Mouse (Mus musculus) ES-Bruce4 (cell line): ENCODE measurements at regions not wholly inside any gene's neighbourhood (a gene's known extent, or its start where the extent isn't known, plus 50 kb on each side); places are given as distances from the start of the nearest gene placed in this dataset.

Experiments used
- H3K27ac ChIP-seq: 2 replicates; pipeline ENCODE4 v1.5.1; 2012; ENCODE audit warnings: low read length, inconsistent platforms; ENCODE audit not compliant: insufficient read depth
- H3K27me3 ChIP-seq: 2 replicates; pipeline ENCODE4 v1.6.1; 2012; ENCODE audit warnings: mild to moderate bottlenecking, low read length, inconsistent platforms; ENCODE audit not compliant: control insufficient read depth, poor library complexity, insufficient read depth, severe bottlenecking
- H3K36me3 ChIP-seq: 2 replicates; pipeline ENCODE4 v1.6.1; 2012; ENCODE audit warnings: inconsistent platforms, mild to moderate bottlenecking, low read length, moderate library complexity; ENCODE audit not compliant: control insufficient read depth, poor library complexity, insufficient read depth, severe bottlenecking
- H3K4me1 ChIP-seq: one replicate; pipeline ENCODE4 v1.8.1; 2011; ENCODE audit warnings: low read length; ENCODE audit not compliant: control insufficient read depth, insufficient read depth
- H3K4me3 ChIP-seq: 2 replicates; pipeline ENCODE4 v1.5.1; 2011; ENCODE audit warnings: low read depth, mild to moderate bottlenecking, low read length
- H3K9ac ChIP-seq: 2 replicates; pipeline ENCODE4 v1.6.1; 2012; ENCODE audit warnings: low read depth, mild to moderate bottlenecking, inconsistent platforms; ENCODE audit not compliant: poor library complexity, severe bottlenecking
- H3K9me3 ChIP-seq: replicated peaks from 2 replicates; pipeline ENCODE4 v1.6.1; 2012; ENCODE audit warnings: mild to moderate bottlenecking, low read length, inconsistent platforms; ENCODE audit not compliant: control insufficient read depth, poor library complexity, insufficient read depth, severe bottlenecking
- CTCF ChIP-seq: IDR thresholded peaks from one replicate; pipeline ENCODE4 v1.8.1; 2011; ENCODE audit warnings: low read depth, low read length
- EP300 ChIP-seq: IDR thresholded peaks from 2 replicates; pipeline ENCODE4 v1.6.1; 2011; ENCODE audit warnings: low read depth, low read length; ENCODE audit not compliant: insufficient read depth
- POLR2A ChIP-seq: IDR thresholded peaks from one replicate; pipeline ENCODE4 v1.8.1; 2011; ENCODE audit warnings: low read length; ENCODE audit not compliant: insufficient read depth

DNA sequence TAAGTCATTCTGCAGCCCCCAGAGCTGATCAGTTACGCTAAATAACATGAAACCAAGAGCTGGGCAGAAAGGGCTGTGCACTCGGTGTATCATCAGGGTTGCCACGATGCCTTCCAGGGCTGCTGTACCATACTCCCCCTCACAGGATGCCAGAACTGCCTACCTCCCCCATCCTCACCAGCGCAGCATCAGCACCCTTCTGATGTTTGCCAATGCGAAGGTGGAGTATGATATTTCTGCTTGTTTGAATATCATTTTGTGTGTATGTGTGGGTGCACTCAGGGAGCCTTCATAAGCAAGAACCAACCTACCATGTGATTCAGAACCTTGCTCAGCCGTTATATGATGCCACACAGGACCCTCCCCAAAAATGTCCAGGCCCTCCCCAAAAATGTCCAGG lies 229.1 kb upstream of the Tle3 start:
- Histone ChIP-seq H3K4me3 (no peak overlapping the region), H3K9me3 (no peaks in the 10 kb centered on the region), H3K27ac (no peak overlapping the region), H3K36me3 (no peaks in the 10 kb centered on the region), H3K4me1 (no peaks in the 10 kb centered on the region), H3K27me3 (no peaks in the 10 kb centered on the region), H3K9ac (no peak overlapping the region)
- TF ChIP-seq EP300 (no peak), POLR2A (no peak), CTCF (no peak)

- no peak overlapping the region for H3K4me3 ChIP-seq
- no peak overlapping the region for H3K9ac ChIP-seq
- H3K9me3 ChIP-seq, result no peaks in the 10 kb centered on the region
- no peaks in the 10 kb centered on the region for H3K4me1 ChIP-seq
- no peaks in the 10 kb centered on the region for H3K36me3 ChIP-seq
- TF ChIP-seq POLR2A (no peak), EP300 (no peak), CTCF (no peak)
- H3K27me3 ChIP-seq, result no peaks in the 10 kb centered on the region
- no peak overlapping the region for H3K27ac ChIP-seq
These were observed 227.4 kb upstream of the Tle3 start for GRCm38 (mm10) chr9:61144685-61145318.

DNA sequence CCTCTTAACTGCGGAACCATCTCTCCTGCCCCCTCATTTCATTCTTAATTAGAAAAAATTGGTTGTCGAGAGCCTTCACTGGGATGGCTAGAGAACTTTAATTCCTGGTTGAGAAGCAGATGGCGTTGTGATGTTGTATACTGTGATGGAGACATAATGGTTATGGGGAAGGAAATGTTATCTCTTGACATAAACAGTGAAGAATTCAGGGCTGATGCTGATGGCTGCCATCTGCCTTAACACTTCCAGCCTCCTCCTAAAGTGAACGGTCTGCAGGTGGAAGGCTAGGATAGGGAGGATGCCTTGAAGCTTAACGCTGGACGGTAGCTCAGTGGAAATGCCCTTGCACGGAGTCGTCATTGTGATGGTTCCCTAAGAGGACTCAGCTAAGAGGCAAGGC lies 226.4 kb upstream of the Tle3 start:
- Histone ChIP-seq H3K9me3 (no peaks in the 10 kb centered on the region), H3K27me3 (no peaks in the 10 kb centered on the region), H3K27ac (no peak overlapping the region), H3K36me3 (no peaks in the 10 kb centered on the region), H3K9ac (no peak overlapping the region), H3K4me1 (no peaks in the 10 kb centered on the region), H3K4me3 (no peak overlapping the region)
- TF ChIP-seq EP300 (no peak), CTCF (no peak)

DNA sequence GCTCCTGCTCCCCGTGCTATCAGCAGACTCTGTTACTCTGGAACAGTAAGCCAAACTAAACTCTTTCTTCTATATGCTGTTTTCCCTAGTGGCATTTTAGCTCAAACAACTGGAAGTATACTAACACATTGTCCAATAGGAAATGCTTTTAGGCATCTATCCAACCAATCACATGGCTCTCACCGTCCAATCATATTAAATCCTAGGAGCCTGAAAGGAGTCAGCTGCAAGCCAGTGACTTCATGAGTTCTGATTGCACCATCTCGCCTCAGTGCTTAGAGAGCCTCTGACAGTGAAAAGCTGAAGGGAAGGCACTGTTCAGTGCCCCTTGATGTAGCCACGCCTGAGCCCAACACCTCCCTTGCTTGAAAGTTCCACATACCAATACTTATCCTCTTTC lies 221.0 kb upstream of the Tle3 start:
- no peak for TF ChIP-seq EP300
- no peak for TF ChIP-seq CTCF
- TF ChIP-seq POLR2A, result no peak
- Histone ChIP-seq H3K4me1 (no peaks in the 10 kb centered on the region), H3K27ac (no peak overlapping the region), H3K4me3 (no peak overlapping the region), H3K27me3 (no peaks in the 10 kb centered on the region), H3K9ac (no peak overlapping the region), H3K9me3 (no peaks in the 10 kb centered on the region), H3K36me3 (no peaks in the 10 kb centered on the region)

GRCm38 (mm10) chr9:61151901-61152337 lies 220.2 kb upstream of the Tle3 start:
- no peaks in the 10 kb centered on the region for H3K27me3 ChIP-seq
- H3K9ac ChIP-seq, result no peak overlapping the region
- no peak overlapping the region for H3K4me3 ChIP-seq
- TF ChIP-seq CTCF, result no peak
- TF ChIP-seq EP300, result no peak
- no peak for TF ChIP-seq POLR2A
- H3K4me1 ChIP-seq, result no peaks in the 10 kb centered on the region
- H3K9me3 ChIP-seq, result no peaks in the 10 kb centered on the region
- H3K27ac ChIP-seq, result no peak overlapping the region
- H3K36me3 ChIP-seq, result no peaks in the 10 kb centered on the region

- Histone ChIP-seq H3K9ac (no peak overlapping the region), H3K4me1 (no peaks in the 10 kb centered on the region), H3K4me3 (no peak overlapping the region), H3K9me3 (no peaks in the 10 kb centered on the region), H3K36me3 (no peaks in the 10 kb centered on the region), H3K27me3 (no peaks in the 10 kb centered on the region), H3K27ac (no peak overlapping the region)
- TF ChIP-seq EP300 (no peak), CTCF (no peak), POLR2A (no peak)
These were observed 217.4 kb upstream of the Tle3 start for GRCm38 (mm10) chr9:61154721-61155120.
